Mouse (Mus musculus): Measurements from ENCODE around the gene Syce3. TPM values are rescaled to one million over a fixed set of nuclear protein-coding genes. Genes with fewer than 3 reads are reported as not detected.

Gene Syce3
- polyA plus RNA-seq, 1 experiment from 2014 or later, result not detected

DNA sequence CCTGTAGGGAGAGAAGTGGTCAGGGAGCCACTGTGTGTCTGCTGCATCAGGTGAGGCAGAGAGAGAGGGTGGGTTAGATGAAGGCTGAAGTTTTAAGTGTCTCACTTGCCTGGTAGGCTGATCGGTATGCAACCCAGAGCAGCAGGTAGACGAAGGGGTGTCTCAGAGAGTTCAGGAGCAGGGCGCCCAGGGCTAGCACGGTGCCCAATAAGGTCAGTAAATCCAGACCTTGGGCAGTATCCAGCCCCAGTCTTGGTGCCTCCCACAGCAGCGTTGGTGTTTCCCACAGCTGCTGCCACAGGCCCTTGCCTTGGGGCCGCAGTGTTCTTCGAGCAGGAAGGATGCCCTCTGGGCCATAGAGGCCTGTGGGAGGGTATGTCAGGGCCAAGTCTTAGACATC lies 55.8 kb downstream of the Syce3 start:
- WGBS (ENCODE audit: insufficient replicate concordance), result 86% methylated on average over 7 of the region's 7 CpGs
- H3K9ac ChIP-seq (ENCODE audit: low read depth, low read length), result peak overlapping the region; percentile 92
- peak overlapping the region; percentile 88 for H3K4me2 ChIP-seq
- H3K4me3 ChIP-seq (ENCODE audit: low read depth, low read length), result peak overlapping the region; percentile 85
- H3K9me3 ChIP-seq (replicated peaks; ENCODE audit: control insufficient read depth, low read length), result no peaks in the 10 kb centered on the region
- no peak overlapping the region for H3K27ac ChIP-seq (ENCODE audit: low read depth, low read length)
- peaks cover 19% of the 10 kb centered on the region for H3K4me1 ChIP-seq (ENCODE audit: control insufficient read depth, insufficient read depth, low read length)
- H3K36me3 ChIP-seq (ENCODE audit: control insufficient read depth, insufficient read depth, low read length), result peaks cover 21% of the 10 kb centered on the region
- no peak for ATAC-seq (replicated peaks; ENCODE audit: insufficient number of reproducible peaks, low FRiP score, low TSS enrichment)
- no peaks in the 10 kb centered on the region for H3K27me3 ChIP-seq (ENCODE audit: control insufficient read depth, insufficient read depth, low read length)

DNA sequence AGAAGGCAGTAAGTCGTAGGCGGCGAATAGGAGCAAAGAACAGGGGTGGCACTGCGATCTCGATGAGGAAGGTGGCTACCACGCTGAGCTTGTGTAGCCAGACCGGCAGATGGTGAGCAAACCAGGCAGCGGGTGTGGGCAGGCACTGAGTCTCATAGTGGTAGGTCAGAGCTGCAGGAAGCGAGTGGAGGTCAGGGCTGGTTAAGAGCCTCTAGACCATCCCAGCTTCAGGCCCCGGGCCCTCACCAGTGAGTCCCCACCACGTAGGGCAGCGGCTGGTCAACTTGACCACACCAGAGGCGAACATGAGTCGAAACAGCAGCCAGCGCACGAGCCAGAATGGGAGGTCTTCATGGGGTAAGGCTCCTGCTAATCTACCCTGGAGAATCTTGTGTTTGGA lies 56.5 kb downstream of the Syce3 start:
- peaks cover 21% of the 10 kb centered on the region for H3K36me3 ChIP-seq (ENCODE audit: control insufficient read depth, insufficient read depth, low read length)
- no peaks in the 10 kb centered on the region for H3K27me3 ChIP-seq (ENCODE audit: control insufficient read depth, insufficient read depth, low read length)
- 92% methylated on average over 16 of the region's 16 CpGs for WGBS (ENCODE audit: insufficient replicate concordance)
- H3K27ac ChIP-seq (ENCODE audit: low read depth, low read length), result no peak overlapping the region
- no peak overlapping the region for H3K4me3 ChIP-seq (ENCODE audit: low read depth, low read length)
- H3K9ac ChIP-seq (ENCODE audit: low read depth, low read length), result peak overlapping the region; percentile 92; the same call in 1 of the 2 replicates
- ATAC-seq (replicated peaks; ENCODE audit: insufficient number of reproducible peaks, low FRiP score, low TSS enrichment), result no peak
- peak overlapping the region; percentile 88; the same call in 1 of the 2 replicates for H3K4me2 ChIP-seq
- peaks cover 18% of the 10 kb centered on the region for H3K4me1 ChIP-seq (ENCODE audit: control insufficient read depth, insufficient read depth, low read length)
- H3K9me3 ChIP-seq (replicated peaks; ENCODE audit: control insufficient read depth, low read length), result no peaks in the 10 kb centered on the region

- no peak overlapping the region for H3K9ac ChIP-seq (ENCODE audit: low read depth, low read length)
- H3K4me2 ChIP-seq, result no peak overlapping the region
- H3K27me3 ChIP-seq (ENCODE audit: control insufficient read depth, insufficient read depth, low read length), result no peaks in the 10 kb centered on the region
- peaks cover 21% of the 10 kb centered on the region for H3K36me3 ChIP-seq (ENCODE audit: control insufficient read depth, insufficient read depth, low read length)
- ATAC-seq (replicated peaks; ENCODE audit: insufficient number of reproducible peaks, low FRiP score, low TSS enrichment), result no peak
- H3K4me1 ChIP-seq (ENCODE audit: control insufficient read depth, insufficient read depth, low read length), result peaks cover 14% of the 10 kb centered on the region
- WGBS (ENCODE audit: insufficient replicate concordance), result 93% methylated on average over 12 of the region's 12 CpGs
- H3K4me3 ChIP-seq (ENCODE audit: low read depth, low read length), result no peak overlapping the region
- H3K27ac ChIP-seq (ENCODE audit: low read depth, low read length), result no peak overlapping the region
- H3K9me3 ChIP-seq (replicated peaks; ENCODE audit: control insufficient read depth, low read length), result no peaks in the 10 kb centered on the region
Observed at GRCm38 (mm10) chr15:89352795-89353194, 57.5 kb downstream of the Syce3 start.

GRCm38 (mm10) chr15:89352054-89352453 lies 58.2 kb downstream of the Syce3 start:
- no peak for ATAC-seq (replicated peaks; ENCODE audit: insufficient number of reproducible peaks, low FRiP score, low TSS enrichment)
- Histone ChIP-seq H3K9me3 (replicated peaks; ENCODE audit: control insufficient read depth, low read length) (no peaks in the 10 kb centered on the region), H3K36me3 (ENCODE audit: control insufficient read depth, insufficient read depth, low read length) (peaks cover 21% of the 10 kb centered on the region), H3K4me1 (ENCODE audit: control insufficient read depth, insufficient read depth, low read length) (peaks cover 10% of the 10 kb centered on the region), H3K4me3 (ENCODE audit: low read depth, low read length) (no peak overlapping the region), H3K4me2 (no peak overlapping the region), H3K9ac (ENCODE audit: low read depth, low read length) (no peak overlapping the region), H3K27ac (ENCODE audit: low read depth, low read length) (no peak overlapping the region), H3K27me3 (ENCODE audit: control insufficient read depth, insufficient read depth, low read length) (no peaks in the 10 kb centered on the region)
- 93% methylated on average over 14 of the region's 14 CpGs for WGBS (ENCODE audit: insufficient replicate concordance)

- WGBS (ENCODE audit: insufficient replicate concordance), result 81% methylated on average over 15 of the region's 15 CpGs
- H3K9me3 ChIP-seq (replicated peaks; ENCODE audit: control insufficient read depth, low read length), result no peaks in the 10 kb centered on the region
- no peaks in the 10 kb centered on the region for H3K27me3 ChIP-seq (ENCODE audit: control insufficient read depth, insufficient read depth, low read length)
- H3K9ac ChIP-seq (ENCODE audit: low read depth, low read length), result no peak overlapping the region
- no peak overlapping the region for H3K27ac ChIP-seq (ENCODE audit: low read depth, low read length)
- peaks cover 8% of the 10 kb centered on the region for H3K4me1 ChIP-seq (ENCODE audit: control insufficient read depth, insufficient read depth, low read length)
- no peak for ATAC-seq (replicated peaks; ENCODE audit: insufficient number of reproducible peaks, low FRiP score, low TSS enrichment)
- H3K36me3 ChIP-seq (ENCODE audit: control insufficient read depth, insufficient read depth, low read length), result peaks cover 21% of the 10 kb centered on the region
- H3K4me3 ChIP-seq (ENCODE audit: low read depth, low read length), result no peak overlapping the region
- no peak overlapping the region for H3K4me2 ChIP-seq
Observed at GRCm38 (mm10) chr15:89351302-89351701, 59.0 kb downstream of the Syce3 start.

DNA sequence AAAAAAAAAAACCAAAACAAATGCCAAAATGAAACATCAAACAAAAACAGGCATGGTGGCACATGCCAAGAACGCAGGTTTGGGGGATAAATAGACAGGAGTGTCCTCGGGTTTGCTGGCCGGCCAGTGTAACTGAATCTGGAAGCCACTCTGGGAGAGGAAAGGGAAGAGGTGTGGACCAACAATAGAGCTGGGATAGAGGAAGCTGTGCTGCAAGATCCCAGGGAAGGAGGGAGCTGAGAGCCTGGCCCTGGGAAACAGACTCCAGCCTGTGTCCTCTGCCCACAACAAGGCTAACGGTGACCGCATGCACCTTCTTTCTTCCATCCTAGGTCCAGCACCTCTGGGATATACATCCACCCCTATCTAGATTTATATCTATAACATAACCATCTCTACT lies 59.9 kb downstream of the Syce3 start:
- Histone ChIP-seq H3K9me3 (replicated peaks; ENCODE audit: control insufficient read depth, low read length) (no peaks in the 10 kb centered on the region), H3K36me3 (ENCODE audit: control insufficient read depth, insufficient read depth, low read length) (peaks cover 21% of the 10 kb centered on the region), H3K4me1 (ENCODE audit: control insufficient read depth, insufficient read depth, low read length) (peaks cover 8% of the 10 kb centered on the region), H3K4me3 (ENCODE audit: low read depth, low read length) (no peak overlapping the region), H3K4me2 (no peak overlapping the region), H3K27ac (ENCODE audit: low read depth, low read length) (no peak overlapping the region), H3K9ac (ENCODE audit: low read depth, low read length) (no peak overlapping the region), H3K27me3 (ENCODE audit: control insufficient read depth, insufficient read depth, low read length) (no peaks in the 10 kb centered on the region)
- ATAC-seq (replicated peaks; ENCODE audit: insufficient number of reproducible peaks, low FRiP score, low TSS enrichment), result no peak
- WGBS (ENCODE audit: insufficient replicate concordance), result 74% methylated on average over 5 of the region's 5 CpGs

GRCm38 (mm10) chr15:89343325-89343724 lies 67.0 kb downstream of the Syce3 start:
- Histone ChIP-seq H3K9ac (ENCODE audit: low read depth, low read length) (no peak overlapping the region), H3K4me1 (ENCODE audit: control insufficient read depth, insufficient read depth, low read length) (no peaks in the 10 kb centered on the region), H3K4me2 (no peak overlapping the region), H3K27ac (ENCODE audit: low read depth, low read length) (no peak overlapping the region), H3K36me3 (ENCODE audit: control insufficient read depth, insufficient read depth, low read length) (no peaks in the 10 kb centered on the region), H3K4me3 (ENCODE audit: low read depth, low read length) (no peak overlapping the region), H3K27me3 (ENCODE audit: control insufficient read depth, insufficient read depth, low read length) (no peaks in the 10 kb centered on the region), H3K9me3 (replicated peaks; ENCODE audit: control insufficient read depth, low read length) (no peaks in the 10 kb centered on the region)
- 79% methylated on average over 3 of the region's 3 CpGs for WGBS (ENCODE audit: insufficient replicate concordance)
- ATAC-seq (replicated peaks; ENCODE audit: insufficient number of reproducible peaks, low FRiP score, low TSS enrichment), result no peak

DNA sequence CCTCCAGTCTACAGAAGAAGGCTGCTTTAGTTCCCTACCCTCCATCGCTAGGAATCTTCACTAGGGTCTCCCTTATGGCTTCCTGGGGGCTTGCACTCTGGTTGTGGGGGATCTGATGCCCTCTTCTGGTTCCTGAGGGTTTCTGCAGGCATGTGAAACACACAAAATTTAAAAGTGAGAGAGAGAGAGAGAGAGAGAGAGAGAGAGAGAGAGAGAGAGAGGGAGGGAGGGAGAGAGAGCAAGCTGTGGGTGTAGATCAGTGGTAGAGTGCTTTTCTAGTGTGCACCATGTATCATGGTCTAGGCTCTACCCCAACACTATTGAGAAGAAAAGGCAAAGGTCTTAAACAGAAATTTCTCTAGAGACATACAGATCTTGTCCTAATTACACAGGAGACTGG lies 68.6 kb downstream of the Syce3 start:
- H3K9me3 ChIP-seq (replicated peaks; ENCODE audit: control insufficient read depth, low read length), result no peaks in the 10 kb centered on the region

More for the DNA sequence above, 68.6 kb downstream of the Syce3 start:
- no peak overlapping the region for H3K4me2 ChIP-seq
- no peak for ATAC-seq (replicated peaks; ENCODE audit: insufficient number of reproducible peaks, low FRiP score, low TSS enrichment)
- H3K4me1 ChIP-seq (ENCODE audit: control insufficient read depth, insufficient read depth, low read length), result no peaks in the 10 kb centered on the region
- no peak overlapping the region for H3K9ac ChIP-seq (ENCODE audit: low read depth, low read length)
- no peaks in the 10 kb centered on the region for H3K27me3 ChIP-seq (ENCODE audit: control insufficient read depth, insufficient read depth, low read length)
- WGBS (ENCODE audit: insufficient replicate concordance), result 48% methylated on average over 1 of the region's 1 CpGs
- no peak overlapping the region for H3K27ac ChIP-seq (ENCODE audit: low read depth, low read length)
- H3K36me3 ChIP-seq (ENCODE audit: control insufficient read depth, insufficient read depth, low read length), result no peaks in the 10 kb centered on the region
- H3K4me3 ChIP-seq (ENCODE audit: low read depth, low read length), result no peak overlapping the region
